Mouse (Mus musculus) liver, embryonic 14.5 days (tissue): ENCODE results near the gene Klhl29.

Experiments used
- CTCF ChIP-seq: IDR thresholded peaks from 2 replicates; pipeline ENCODE4 v1.5.1; 2016; ENCODE audit warnings: antibody characterized with exemption, low read depth, control low read depth
- EP300 ChIP-seq: IDR thresholded peaks from 2 replicates; pipeline ENCODE4 v1.6.1; 2016; ENCODE audit warnings: antibody characterized with exemption, low read depth

GRCm38 (mm10) chr12:5254246-5254982 is 121.1 kb downstream of the Klhl29 start:
- TF ChIP-seq EP300 = no peak
- no peak for TF ChIP-seq CTCF
